Mouse (Mus musculus) cerebellum, postnatal 25 days (tissue): ENCODE data around the gene Clybl.

ENCODE experiments used
- DNase-seq, 2 experiments: peaks; one replicate each; pipeline ENCODE4 v3.0.0; 2021; ENCODE audit warnings: mixed read lengths in 2 of 2

The Clybl gene

GRCm38 (mm10) chr14:122432558-122432957, 251.1 kb downstream of the Clybl start:
- DNase-seq = no peak

DNA sequence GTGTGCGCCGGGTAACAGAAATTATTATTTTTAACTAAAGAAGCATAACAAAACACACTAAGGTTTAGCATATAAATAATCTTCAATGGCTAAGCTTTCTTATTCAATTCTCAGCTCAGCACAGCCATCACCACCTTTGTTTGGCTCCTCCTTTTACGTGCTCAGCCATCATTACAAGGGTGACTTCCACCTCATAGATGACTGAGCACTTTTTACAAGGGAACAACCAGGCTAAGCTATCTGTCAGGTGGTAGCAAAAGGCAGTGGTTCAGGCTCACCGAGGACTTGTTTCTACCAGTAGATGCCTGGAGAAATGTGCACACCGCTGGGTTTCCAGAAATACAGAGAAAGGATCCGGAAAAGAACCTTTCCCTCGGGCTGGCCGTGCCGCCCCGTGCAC, 252.5 kb downstream of the Clybl start:
- no peak for DNase-seq

DNA sequence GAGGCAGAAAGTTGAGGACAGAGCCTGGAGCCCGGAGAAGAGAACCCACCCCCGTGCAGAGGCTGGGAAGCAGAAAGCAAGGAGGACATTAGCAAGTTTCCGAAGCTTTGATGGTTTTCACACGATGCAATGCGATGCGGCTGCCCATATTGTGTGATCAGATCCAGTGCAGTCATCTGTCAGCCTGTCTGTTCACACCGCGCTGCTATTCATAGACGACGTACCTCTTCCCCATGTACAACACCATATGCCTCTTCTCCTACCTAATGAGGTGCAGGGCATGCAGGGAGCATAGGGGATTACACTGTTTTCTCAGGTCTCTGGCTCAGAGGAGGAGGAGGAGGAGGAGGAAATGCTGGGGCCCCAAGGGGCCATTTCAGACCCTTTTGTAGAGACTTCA, 255.3 kb downstream of the Clybl start:
- no peak for DNase-seq

- DNase-seq = peak; percentile 56 to 63
Observed at GRCm38 (mm10) chr14:122449601-122450495, 268.3 kb downstream of the Clybl start.

GRCm38 (mm10) chr14:122450496-122451382, 269.2 kb downstream of the Clybl start, which contains the start of gene Gm5089:
TSS of gene Gm5089 (minus strand) at chr14:122451115.
- peak; percentile 78 to 83 for DNase-seq

GRCm38 (mm10) chr14:122451551-122452145, 270.1 kb downstream of the Clybl start:
- DNase-seq = no peak
